Mouse (Mus musculus) erythroblast, embryonic 14.5 days (primary cell): ENCODE data around the gene Actn4.

Experiments
- GATA1 ChIP-seq: IDR thresholded peaks from 2 replicates; pipeline ENCODE4 v1.6.1; 2012; ENCODE audit warnings: low read length, inconsistent platforms, mixed read lengths
- TAL1 ChIP-seq: IDR thresholded peaks from 3 replicates; pipeline ENCODE4 v1.6.1; 2012; ENCODE audit warnings: low read length, inconsistent platforms, mixed read lengths

- TF ChIP-seq TAL1 (no peak), GATA1 (no peak)
These were observed 585 bp downstream of the Actn4 start for GRCm38 (mm10) chr7:28961584-28961926.
